Mouse (Mus musculus): Measurements from ENCODE around the gene Klk1b9. TPM values are rescaled to one million over a fixed set of nuclear protein-coding genes. Genes with fewer than 3 reads are reported as not detected.
"Not testable (repeated sequence)": the region's sequence is repeated elsewhere in the genome, so short reads cannot be mapped to it uniquely, and the experiment has no call there.

The Klk1b9 gene
- not detected in 2 replicates for polyA plus RNA-seq (2015; fragmentation: Nextera tagmentation; extraction: Ambion mirVana)

DNA sequence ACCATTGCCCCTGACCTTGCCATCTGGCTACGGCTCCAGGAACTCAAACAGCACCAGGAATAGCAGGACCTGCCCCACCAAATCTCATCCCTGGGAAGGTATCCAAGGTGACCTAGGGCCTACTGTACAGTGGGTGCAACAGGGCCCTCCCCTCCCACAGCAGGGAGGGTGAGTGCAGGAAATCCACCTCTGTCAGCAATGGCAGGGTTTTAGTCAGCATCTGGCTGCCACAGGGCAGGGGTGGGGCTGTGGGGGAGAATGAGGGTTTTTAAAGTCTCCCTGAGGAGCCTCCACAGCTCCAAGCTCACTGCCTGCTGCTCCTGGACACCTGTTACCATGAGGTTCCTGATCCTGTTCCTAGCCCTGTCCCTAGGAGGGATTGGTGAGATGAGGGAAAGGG, at the start of gene Klk1b9:
Klk1b9 (plus strand) TSS at position 301 of the 400 bp plus-strand sequence.
- H3K27ac ChIP-seq (ENCODE audit: low read length); H3K4me2 ChIP-seq (replicated peaks; ENCODE audit: low read depth, low read length); ATAC-seq; H3K9me3 ChIP-seq (ENCODE audit: low read length); DNase-seq (ENCODE audit: low spot score); H3K4me1 ChIP-seq (ENCODE audit: insufficient read depth, low read depth, low read length); H3K9ac ChIP-seq (replicated peaks; ENCODE audit: low read depth); H3K36me3 ChIP-seq (ENCODE audit: insufficient read depth, low read length); H3K27me3 ChIP-seq (replicated peaks; ENCODE audit: insufficient read depth, low read length); H3K4me3 ChIP-seq (ENCODE audit: low read depth, low read length): not testable (repeated sequence)
- WGBS, result 67% methylated on average over 1 of the region's 1 CpGs

DNA sequence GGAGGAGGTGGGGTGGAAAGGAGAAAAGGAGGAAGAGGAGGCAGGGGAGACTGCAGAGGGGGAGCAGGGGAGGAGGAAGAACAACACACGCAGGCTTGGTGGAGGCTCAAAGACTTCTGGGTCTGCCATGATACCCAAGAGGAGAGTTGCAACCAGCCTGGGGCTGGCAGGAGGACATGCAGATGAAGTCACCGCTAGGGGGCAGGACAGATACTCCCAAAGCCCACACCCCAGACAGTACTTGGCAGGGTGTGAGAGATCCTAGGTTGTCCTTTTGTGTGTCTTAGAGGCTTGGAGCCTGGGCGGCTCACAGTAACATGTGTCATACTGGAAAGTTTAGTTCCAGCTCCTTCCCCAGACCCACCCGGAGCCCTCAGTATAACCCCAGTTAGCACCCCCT, 47.3 kb upstream of the Klk1b9 start:
- DNase-seq (ENCODE audit: low spot score), result no peak
- ATAC-seq, result no peak

GRCm38 (mm10) chr7:43932337-43932736, 43.5 kb upstream of the Klk1b9 start:
- Histone ChIP-seq H3K4me2 (replicated peaks; ENCODE audit: low read depth, low read length) (no peak overlapping the region), H3K36me3 (ENCODE audit: insufficient read depth, low read length) (no peaks in the 10 kb centered on the region), H3K4me1 (ENCODE audit: insufficient read depth, low read depth, low read length) (no peaks in the 10 kb centered on the region), H3K27ac (ENCODE audit: low read length) (no peak overlapping the region), H3K27me3 (replicated peaks; ENCODE audit: insufficient read depth, low read length) (no peaks in the 10 kb centered on the region), H3K9ac (replicated peaks; ENCODE audit: low read depth) (no peak overlapping the region), H3K4me3 (ENCODE audit: low read depth, low read length) (no peak overlapping the region), H3K9me3 (ENCODE audit: low read length) (no peaks in the 10 kb centered on the region)
- DNase-seq (ENCODE audit: low spot score) (no peak), ATAC-seq (no peak)
- no peak for TF ChIP-seq EP300 (IDR thresholded peaks at IDR 0.05)
- TF ChIP-seq CTCF (IDR thresholded peaks at IDR 0.05), result no peak
- 48% methylated on average over 4 of the region's 4 CpGs for WGBS

More for the DNA sequence above, 47.3 kb upstream of the Klk1b9 start:
- TF ChIP-seq CTCF (IDR thresholded peaks at IDR 0.05), result peak; percentile 44
- no peak for TF ChIP-seq EP300 (IDR thresholded peaks at IDR 0.05)
- WGBS, result 50% methylated on average over 4 of the region's 4 CpGs
- H3K36me3 ChIP-seq (ENCODE audit: insufficient read depth, low read length), result no peaks in the 10 kb centered on the region
- H3K27ac ChIP-seq (ENCODE audit: low read length), result no peak overlapping the region
- H3K4me2 ChIP-seq (replicated peaks; ENCODE audit: low read depth, low read length), result no peak overlapping the region
- H3K9me3 ChIP-seq (ENCODE audit: low read length), result no peaks in the 10 kb centered on the region
- H3K4me3 ChIP-seq (ENCODE audit: low read depth, low read length), result no peak overlapping the region
- H3K4me1 ChIP-seq (ENCODE audit: insufficient read depth, low read depth, low read length), result no peaks in the 10 kb centered on the region
- H3K9ac ChIP-seq (replicated peaks; ENCODE audit: low read depth), result no peak overlapping the region
- no peaks in the 10 kb centered on the region for H3K27me3 ChIP-seq (replicated peaks; ENCODE audit: insufficient read depth, low read length)

GRCm38 (mm10) chr7:43933440-43933839, 42.4 kb upstream of the Klk1b9 start, which contains the start of gene Klk15:
Gene Klk15 (plus strand): TSS chr7:43933740.
- no peak within 1 kb of the TSS for H3K27ac ChIP-seq (ENCODE audit: low read length)
- H3K4me1 ChIP-seq (ENCODE audit: insufficient read depth, low read depth, low read length), result no peaks in the 10 kb centered on the region
- DNase-seq (ENCODE audit: low spot score) (no peak), ATAC-seq (no peak)
- H3K27me3 ChIP-seq (replicated peaks; ENCODE audit: insufficient read depth, low read length), result no peaks in the 10 kb centered on the region
- TF ChIP-seq CTCF (IDR thresholded peaks at IDR 0.05) (no peak), EP300 (IDR thresholded peaks at IDR 0.05) (no peak)
- H3K9ac ChIP-seq (replicated peaks; ENCODE audit: low read depth), result no peak within 1 kb of the TSS
- no peaks in the 10 kb centered on the region for H3K36me3 ChIP-seq (ENCODE audit: insufficient read depth, low read length)
- no peak within 1 kb of the TSS for H3K4me3 ChIP-seq (ENCODE audit: low read depth, low read length)
- 77% methylated on average over 3 of the region's 3 CpGs for WGBS
- no peak within 1 kb of the TSS for H3K4me2 ChIP-seq (replicated peaks; ENCODE audit: low read depth, low read length)
- no peaks in the 10 kb centered on the region for H3K9me3 ChIP-seq (ENCODE audit: low read length)

DNA sequence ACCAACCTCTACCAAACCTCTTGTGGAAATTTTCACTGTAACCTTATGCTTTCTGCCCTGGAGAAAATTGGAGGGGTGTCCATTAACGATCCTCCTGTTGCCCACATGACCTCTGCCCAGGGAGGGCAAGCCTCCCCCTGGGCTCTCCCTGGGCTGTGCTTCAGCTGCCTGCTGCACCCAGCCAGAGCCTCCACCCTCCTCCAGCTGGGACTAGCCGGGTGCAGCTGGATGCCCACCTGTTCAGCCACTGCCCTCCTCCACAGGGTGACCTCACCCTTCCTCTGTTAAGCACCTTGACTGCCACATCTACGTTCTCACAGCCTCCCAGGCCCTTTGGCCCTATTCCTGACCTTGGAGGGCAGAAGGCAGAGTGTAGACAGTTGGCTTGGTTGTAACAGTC, 41.1 kb upstream of the Klk1b9 start:
- DNase-seq (ENCODE audit: low spot score), result no peak
- Histone ChIP-seq H3K9ac (replicated peaks; ENCODE audit: low read depth) (no peak overlapping the region), H3K9me3 (ENCODE audit: low read length) (no peaks in the 10 kb centered on the region), H3K27me3 (replicated peaks; ENCODE audit: insufficient read depth, low read length) (no peaks in the 10 kb centered on the region), H3K4me3 (ENCODE audit: low read depth, low read length) (no peak overlapping the region), H3K27ac (ENCODE audit: low read length) (no peak overlapping the region), H3K4me2 (replicated peaks; ENCODE audit: low read depth, low read length) (no peak overlapping the region), H3K36me3 (ENCODE audit: insufficient read depth, low read length) (no peaks in the 10 kb centered on the region), H3K4me1 (ENCODE audit: insufficient read depth, low read depth, low read length) (no peaks in the 10 kb centered on the region)
- ATAC-seq, result no peak
- TF ChIP-seq EP300 (IDR thresholded peaks at IDR 0.05) (no peak), CTCF (IDR thresholded peaks at IDR 0.05) (no peak)
- 23% methylated on average over 3 of the region's 3 CpGs for whole genome bisulfite sequencing

DNA sequence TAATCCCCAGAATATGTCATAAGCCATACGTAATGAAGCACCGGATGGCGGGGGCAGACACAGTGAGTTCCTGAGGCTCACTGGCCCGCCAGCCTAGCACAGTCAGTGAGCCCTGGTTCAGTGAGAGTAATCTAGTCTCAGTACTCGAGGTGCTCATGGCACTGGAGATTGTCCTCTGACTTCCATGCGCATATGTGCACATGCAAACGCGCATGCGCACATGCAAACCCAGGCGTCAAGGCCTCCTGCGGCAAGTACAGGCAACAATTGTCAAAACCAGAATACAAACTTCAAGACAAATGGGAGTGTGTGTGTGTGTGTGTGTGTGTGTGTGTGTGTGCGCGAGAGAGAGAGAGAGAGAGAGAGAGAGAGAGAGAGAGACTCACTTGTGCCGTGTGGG, 39.3 kb upstream of the Klk1b9 start:
- 83% methylated on average over 14 of the region's 14 CpGs for WGBS
- TF ChIP-seq CTCF (IDR thresholded peaks at IDR 0.05) (no peak), EP300 (IDR thresholded peaks at IDR 0.05) (no peak)
- no peaks in the 10 kb centered on the region for H3K27me3 ChIP-seq (replicated peaks; ENCODE audit: insufficient read depth, low read length)
- H3K4me3 ChIP-seq (ENCODE audit: low read depth, low read length), result no peak overlapping the region
- no peaks in the 10 kb centered on the region for H3K36me3 ChIP-seq (ENCODE audit: insufficient read depth, low read length)
- no peak for DNase-seq (ENCODE audit: low spot score)
- H3K4me1 ChIP-seq (ENCODE audit: insufficient read depth, low read depth, low read length), result no peaks in the 10 kb centered on the region
- H3K9ac ChIP-seq (replicated peaks; ENCODE audit: low read depth), result no peak overlapping the region
- no peaks in the 10 kb centered on the region for H3K9me3 ChIP-seq (ENCODE audit: low read length)
- no peak overlapping the region for H3K4me2 ChIP-seq (replicated peaks; ENCODE audit: low read depth, low read length)
- no peak overlapping the region for H3K27ac ChIP-seq (ENCODE audit: low read length)
- no peak for ATAC-seq

- not testable (repeated sequence) for ATAC-seq; H3K4me1 ChIP-seq (ENCODE audit: insufficient read depth, low read depth, low read length); H3K9me3 ChIP-seq (ENCODE audit: low read length); H3K36me3 ChIP-seq (ENCODE audit: insufficient read depth, low read length); DNase-seq (ENCODE audit: low spot score); H3K4me2 ChIP-seq (replicated peaks; ENCODE audit: low read depth, low read length); H3K27me3 ChIP-seq (replicated peaks; ENCODE audit: insufficient read depth, low read length); H3K4me3 ChIP-seq (ENCODE audit: low read depth, low read length); H3K9ac ChIP-seq (replicated peaks; ENCODE audit: low read depth); H3K27ac ChIP-seq (ENCODE audit: low read length)
- 52% methylated on average over 3 of the region's 3 CpGs for WGBS
Measured at GRCm38 (mm10) chr7:43942293-43942692, 33.6 kb upstream of the Klk1b9 start.

Measured in lung, postnatal 0 days (tissue).